ENCODE assay signal across 12 mouse cellular contexts in genomic region chr8:122445203-122445602, GRCm38 (mm10). TPM values are rescaled to one million over a fixed set of nuclear protein-coding genes. Genes with fewer than 3 reads are reported as not detected.
A peak's percentile ranks its signal among the peaks of the same experiment; 100 is the strongest.
DNase-seq lines count a peak whose midpoint lies in the region; ATAC-seq and TF ChIP-seq lines count a peak whose summit lies in the region.
"Had no signal": no experiment of that assay in that cellular context is flagged by ENCODE, and none has a peak within 500 bp of the region (broad histone marks: within the 10 kb centered on the region; RNA-seq: fewer than 3 reads in every experiment).

No protein-coding gene starts in this region.

- peak overlapping the region; percentile 82 to 99 for H3K27ac ChIP-seq in heart, embryonic 14.5 days (replicated peaks in 1 of 2; ENCODE audit: control insufficient read depth in 1 of 2, insufficient read depth in 1 of 2, low read depth in 2 of 2, low read length in 2 of 2)
- H3K27ac ChIP-seq in intestine, embryonic 16.5 days (ENCODE audit: low read length), result no peak overlapping the region
- no peak overlapping the region for H3K27ac ChIP-seq in stomach, postnatal 0 days (replicated peaks)

- H3K9me3 ChIP-seq in heart, embryonic 14.5 days (ENCODE audit: control insufficient read depth, low read length), result no peaks in the 10 kb centered on the region
- no peaks in the 10 kb centered on the region for H3K9me3 ChIP-seq in intestine, embryonic 16.5 days (ENCODE audit: control insufficient read depth, low read length)
- no peaks in the 10 kb centered on the region for H3K9me3 ChIP-seq in stomach, postnatal 0 days (ENCODE audit: control insufficient read depth, low read length)

- no peak for DNase-seq in heart, adult 18-20 months
- peak; percentile 36 for DNase-seq in thymus, postnatal 0 days (ENCODE audit: low spot score)
- DNase-seq in thymus, postnatal 14 days, result no peak
- DNase-seq in stomach, postnatal 0 days (ENCODE audit: low spot score), result no peak
- DNase-seq in gastrocnemius, postnatal 25 days, result no peak
- DNase-seq in frontal cortex, adult 2 months (ENCODE audit: extremely low spot score in 1 of 2, low spot score in 1 of 2), result no peak

- H3K4me2 ChIP-seq in heart, embryonic 14.5 days (ENCODE audit: low read length), result peak overlapping the region; percentile 92
- H3K4me2 ChIP-seq in intestine, embryonic 16.5 days (ENCODE audit: low read depth, low read length), result peak overlapping the region; percentile 93
- H3K4me2 ChIP-seq in stomach, postnatal 0 days (replicated peaks; ENCODE audit: low read depth), result no peak overlapping the region

- TF ChIP-seq CTCF in stomach, postnatal 0 days (IDR thresholded peaks at IDR 0.05; ENCODE audit: low read depth), result peak; percentile 59

- no peaks in the 10 kb centered on the region for H3K27me3 ChIP-seq in heart, embryonic 14.5 days (ENCODE audit: control insufficient read depth, insufficient read depth, low read length)
- H3K27me3 ChIP-seq in intestine, embryonic 16.5 days (replicated peaks; ENCODE audit: control insufficient read depth, insufficient read depth, low read length), result no peaks in the 10 kb centered on the region
- no peaks in the 10 kb centered on the region for H3K27me3 ChIP-seq in stomach, postnatal 0 days (ENCODE audit: control insufficient read depth, insufficient read depth, low read length)

- 48% methylated on average over 3 of the region's 3 CpGs for WGBS in heart, embryonic 14.5 days
- 58% methylated on average over 3 of the region's 3 CpGs for WGBS in intestine, embryonic 16.5 days
- 56% methylated on average over 3 of the region's 3 CpGs for WGBS in stomach, postnatal 0 days

- ATAC-seq in heart, embryonic 14.5 days (ENCODE audit: insufficient number of reproducible peaks, insufficient read depth, low FRiP score, low read depth), result no peak
- ATAC-seq in intestine, embryonic 16.5 days, result no peak
- no peak for ATAC-seq in stomach, postnatal 0 days (ENCODE audit: low FRiP score, low TSS enrichment)

- no peak for TF ChIP-seq EP300 in stomach, postnatal 0 days (optimal IDR thresholded peaks at IDR 0.05)

- H3K4me3 ChIP-seq in heart, embryonic 14.5 days (ENCODE audit: control insufficient read depth in 1 of 2, insufficient read depth in 1 of 2, low read depth in 1 of 2, low read length in 2 of 2), result peak overlapping the region in 1 of 2 experiments; percentile 57; a peak in 1 of 4 replicates
- peak overlapping the region; percentile 63; the same call in 1 of the 2 replicates for H3K4me3 ChIP-seq in intestine, embryonic 16.5 days (ENCODE audit: low read length)
- no peak overlapping the region for H3K4me3 ChIP-seq in stomach, postnatal 0 days (ENCODE audit: low read depth, low read length)

- no peaks in the 10 kb centered on the region for H3K36me3 ChIP-seq in heart, embryonic 14.5 days (ENCODE audit: control insufficient read depth, insufficient read depth, low read length)
- no peaks in the 10 kb centered on the region for H3K36me3 ChIP-seq in intestine, embryonic 16.5 days (ENCODE audit: control insufficient read depth, insufficient read depth, low read length)
- H3K36me3 ChIP-seq in stomach, postnatal 0 days (ENCODE audit: control insufficient read depth, insufficient read depth, low read length), result no peaks in the 10 kb centered on the region

- peaks cover 15 to 25% of the 10 kb centered on the region in 2 experiments for H3K4me1 ChIP-seq in heart, embryonic 14.5 days (ENCODE audit: control insufficient read depth in 2 of 2, insufficient read depth in 2 of 2, low read length in 2 of 2)
- peaks cover 23% of the 10 kb centered on the region for H3K4me1 ChIP-seq in intestine, embryonic 16.5 days (ENCODE audit: control insufficient read depth, insufficient read depth, low read length)
- no peaks in the 10 kb centered on the region for H3K4me1 ChIP-seq in stomach, postnatal 0 days (replicated peaks; ENCODE audit: control insufficient read depth, insufficient read depth)

- H3K9ac ChIP-seq in heart, embryonic 14.5 days (ENCODE audit: low read length), result peak overlapping the region; percentile 88
- H3K9ac ChIP-seq in intestine, embryonic 16.5 days (ENCODE audit: low read depth, low read length), result 0 out of 2 replicates have a peak overlapping the region, but pooled peaks have one; percentile 10
- H3K9ac ChIP-seq in stomach, postnatal 0 days (ENCODE audit: low read length), result no peak overlapping the region; the same call in 1 of the 2 replicates

RNA-seq across cellular contexts. Expression of gene Mvd, which starts 2.0 kb away (rescaled TPM):
- polyA plus RNA-seq in heart, embryonic 14.5 days (2014; fragmentation: Nextera tagmentation; extraction: Ambion mirVana), result 14.4 and 17.9 TPM in 2 replicates
- 1 to 10 TPM; 3.9 to 5.0 TPM for total RNA-seq in heart, adult 18-20 months (2021)
- polyA plus RNA-seq in thymus, postnatal 0 days (2015; fragmentation: Nextera tagmentation; extraction: Ambion mirVana), result 17.4 and 19.5 TPM in 2 replicates
- polyA plus RNA-seq in intestine, embryonic 16.5 days (2015; fragmentation: Nextera tagmentation; extraction: Ambion mirVana), result 80.4 and 81.7 TPM in 2 replicates
- polyA plus RNA-seq in stomach, postnatal 0 days (2015; fragmentation: Nextera tagmentation; extraction: Ambion mirVana), result 34.6 and 35.7 TPM in 2 replicates
- 1 to 10 TPM; 4.2 to 5.2 TPM for total RNA-seq in gastrocnemius, postnatal 25 days (2021)
- 31.2 and 35.9 TPM in 2 replicates for polyA plus RNA-seq in frontal cortex, adult 2 months (2012; rRNA removed)

RNA-seq across cellular contexts. Expression of gene Cyba, which starts 12.5 kb away (rescaled TPM):
- 194 and 196 TPM in 2 replicates for polyA plus RNA-seq in heart, embryonic 14.5 days (2014; fragmentation: Nextera tagmentation; extraction: Ambion mirVana)
- total RNA-seq in heart, adult 18-20 months (2021), result 10 to 100 TPM; 48.8 to 51.3 TPM
- 540 and 564 TPM in 2 replicates for polyA plus RNA-seq in thymus, postnatal 0 days (2015; fragmentation: Nextera tagmentation; extraction: Ambion mirVana)
- 338 and 349 TPM in 2 replicates for polyA plus RNA-seq in intestine, embryonic 16.5 days (2015; fragmentation: Nextera tagmentation; extraction: Ambion mirVana)
- 250 and 267 TPM in 2 replicates for polyA plus RNA-seq in stomach, postnatal 0 days (2015; fragmentation: Nextera tagmentation; extraction: Ambion mirVana)
- 1 to 10 TPM; 7.6 to 8.9 TPM for total RNA-seq in gastrocnemius, postnatal 25 days (2021)
- polyA plus RNA-seq in frontal cortex, adult 2 months (2012; rRNA removed), result 19.4 and 21.5 TPM in 2 replicates

RNA-seq across cellular contexts. Expression of gene Snai3, which starts 15.3 kb away (rescaled TPM):
- 2.6 TPM in 2 replicates for polyA plus RNA-seq in heart, embryonic 14.5 days (2014; fragmentation: Nextera tagmentation; extraction: Ambion mirVana)
- total RNA-seq in heart, adult 18-20 months (2021), result 1 to 10 TPM; 2.2 to 4.4 TPM
- polyA plus RNA-seq in thymus, postnatal 0 days (2015; fragmentation: Nextera tagmentation; extraction: Ambion mirVana), result 37.5 TPM in 2 replicates
- polyA plus RNA-seq in intestine, embryonic 16.5 days (2015; fragmentation: Nextera tagmentation; extraction: Ambion mirVana), result 0.73 and 0.83 TPM in 2 replicates
- 1.4 and 1.6 TPM in 2 replicates for polyA plus RNA-seq in stomach, postnatal 0 days (2015; fragmentation: Nextera tagmentation; extraction: Ambion mirVana)
- total RNA-seq in gastrocnemius, postnatal 25 days (2021), result 10 to 100 TPM in 1 of 2 experiments, 1 to 10 TPM in 1; 5.4 to 11.7 TPM
- polyA plus RNA-seq in frontal cortex, adult 2 months (2012; rRNA removed), result 0.22 and 0.57 TPM in 2 replicates
- total RNA-seq: layer of hippocampus, postnatal 25 days; MEL had no signal

RNA-seq across cellular contexts. Expression of gene Il17c, which starts 23.4 kb away (rescaled TPM):
- polyA plus RNA-seq in heart, embryonic 14.5 days (2014; fragmentation: Nextera tagmentation; extraction: Ambion mirVana), result not detected in 2 replicates
- not detected for total RNA-seq in heart, adult 18-20 months (2021)
- polyA plus RNA-seq in thymus, postnatal 0 days (2015; fragmentation: Nextera tagmentation; extraction: Ambion mirVana), result 0.26 and 0.37 TPM in 2 replicates
- polyA plus RNA-seq in intestine, embryonic 16.5 days (2015; fragmentation: Nextera tagmentation; extraction: Ambion mirVana), result not detected in 2 replicates
- 0.15 and 0.32 TPM in 2 replicates for polyA plus RNA-seq in stomach, postnatal 0 days (2015; fragmentation: Nextera tagmentation; extraction: Ambion mirVana)
- total RNA-seq in gastrocnemius, postnatal 25 days (2021), result not detected
- polyA plus RNA-seq in frontal cortex, adult 2 months (2012; rRNA removed), result 0.46 and 1.0 TPM in 2 replicates
- total RNA-seq: layer of hippocampus, postnatal 25 days; MEL; neutrophil, adult 5-6 weeks had no signal
- polyA plus RNA-seq: urinary bladder, adult 2 months had no signal

RNA-seq across cellular contexts. Expression of gene Rnf166, which starts 30.7 kb away (rescaled TPM):
- polyA plus RNA-seq in heart, embryonic 14.5 days (2014; fragmentation: Nextera tagmentation; extraction: Ambion mirVana), result 39.8 and 40.8 TPM in 2 replicates
- total RNA-seq in heart, adult 18-20 months (2021), result 10 to 100 TPM; 42.1 to 51.7 TPM
- 98.0 and 108 TPM in 2 replicates for polyA plus RNA-seq in thymus, postnatal 0 days (2015; fragmentation: Nextera tagmentation; extraction: Ambion mirVana)
- polyA plus RNA-seq in intestine, embryonic 16.5 days (2015; fragmentation: Nextera tagmentation; extraction: Ambion mirVana), result 29.2 and 30.4 TPM in 2 replicates
- 31.2 and 32.2 TPM in 2 replicates for polyA plus RNA-seq in stomach, postnatal 0 days (2015; fragmentation: Nextera tagmentation; extraction: Ambion mirVana)
- total RNA-seq in gastrocnemius, postnatal 25 days (2021), result 10 to 100 TPM; 24.7 to 30.7 TPM
- 62.3 and 86.3 TPM in 2 replicates for polyA plus RNA-seq in frontal cortex, adult 2 months (2012; rRNA removed)

Comparison
In these comparisons a context has a peak if more than half of its experiments do, and no peak if none do; other contexts are left out.
1. H3K27ac ChIP-seq: peak in heart, embryonic 14.5 days (2 of 2); none in intestine, embryonic 16.5 days (single experiment) and stomach, postnatal 0 days (single experiment).
2. RNA of gene Snai3, which starts 15.3 kb away (polyA plus RNA-seq): 37.5 TPM in thymus, postnatal 0 days; 2.6 TPM in heart, embryonic 14.5 days, 1.4 to 1.6 TPM in stomach, postnatal 0 days, 0.73 to 0.83 TPM in intestine, embryonic 16.5 days and 0.22 to 0.57 TPM in frontal cortex, adult 2 months; every median in the first group is over 10 times any median in the second.